Mouse (Mus musculus): Measurements from ENCODE around the gene Lyg1. TPM values are rescaled to one million over a fixed set of nuclear protein-coding genes. Genes with fewer than 3 reads are reported as not detected.
"Not testable (repeated sequence)": the region's sequence is repeated elsewhere in the genome, so short reads cannot be mapped to it uniquely, and the experiment has no call there.

The Lyg1 gene
- total RNA-seq (2021), result not detected
- long read RNA-seq, experiment 1, result 0 reads
- long read RNA-seq, experiment 2, result 0 reads

DNA sequence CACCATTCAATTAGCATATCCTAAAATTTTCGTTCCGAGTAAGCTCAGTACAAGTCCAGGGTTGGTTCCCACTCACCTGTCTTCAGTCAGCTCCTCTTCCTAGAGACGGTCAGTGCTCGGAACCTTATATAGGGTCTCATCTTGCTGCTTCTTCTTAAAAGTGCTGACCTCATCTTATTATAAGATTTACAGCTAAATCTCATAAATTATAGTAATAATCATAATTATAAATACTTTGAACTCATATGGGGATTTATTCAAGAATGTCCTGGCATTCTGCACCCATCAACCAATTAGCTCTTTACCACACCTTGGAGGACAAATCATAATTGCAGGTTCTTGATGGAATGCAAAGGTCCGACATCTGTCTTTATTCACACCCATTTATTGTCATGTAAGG is at the start of gene Lyg1:
Gene Lyg1 (minus strand): TSS at position 101 of the 400 bp plus-strand sequence.
- no peak for DNase-seq

DNA sequence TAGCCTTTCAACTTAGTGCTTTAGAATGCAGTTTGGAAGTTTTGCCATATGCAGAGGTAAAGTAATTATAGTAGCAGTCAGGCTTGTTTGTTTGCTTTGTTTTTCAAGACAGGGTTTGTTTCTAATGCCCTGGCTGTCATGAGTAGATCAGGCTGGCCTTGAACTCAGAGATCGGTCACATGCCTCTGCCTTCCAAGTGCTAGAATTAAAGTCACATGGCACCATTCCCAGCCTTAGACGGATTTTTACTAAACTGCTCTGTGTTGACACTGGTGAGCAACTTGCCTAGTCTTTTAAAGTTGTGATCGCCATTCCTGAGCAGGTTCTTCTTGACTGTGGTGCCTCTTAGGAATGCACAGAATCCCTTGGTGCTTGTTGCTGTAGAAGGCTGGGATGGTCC is 49.2 kb upstream of the Lyg1 start:
- DNase-seq, result no peak

DNA sequence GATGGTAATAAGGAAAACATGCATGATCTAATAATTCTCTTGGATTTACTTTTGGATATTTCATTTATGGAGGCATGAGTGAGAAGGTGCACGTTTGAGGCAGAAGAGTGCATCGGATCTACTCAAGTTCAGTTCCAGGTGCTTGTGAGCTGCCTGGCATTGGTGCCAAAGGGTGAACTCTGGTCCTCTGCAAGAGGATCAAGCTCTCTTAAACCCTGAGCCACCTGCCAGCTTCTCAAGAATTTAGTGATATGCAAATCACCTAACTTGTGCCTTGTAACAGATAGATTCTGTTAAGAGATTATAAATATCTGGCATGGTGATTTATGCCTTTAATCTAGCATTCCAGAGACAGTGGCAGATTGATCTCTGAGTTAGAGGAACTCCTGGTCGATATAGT is 45.5 kb upstream of the Lyg1 start:
- DNase-seq, result no peak

DNA sequence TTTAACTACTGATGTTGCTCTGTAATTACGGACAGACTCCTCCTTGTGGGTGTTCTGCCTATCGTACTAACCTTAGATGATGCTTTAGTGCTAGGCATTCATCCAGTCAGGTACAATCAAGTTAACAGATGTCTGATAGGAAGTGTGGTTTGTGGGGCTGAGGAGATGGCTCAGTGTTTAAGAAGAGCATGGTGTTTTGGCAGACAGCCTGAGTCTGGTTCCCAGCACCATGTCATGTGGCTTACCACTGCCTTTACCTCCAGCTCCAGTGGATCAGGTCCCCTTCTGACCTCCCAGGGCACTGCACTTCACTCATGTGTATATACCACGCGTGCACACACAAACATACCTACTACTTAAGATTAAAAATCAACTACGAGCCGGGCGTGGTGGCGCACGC is 44.4 kb upstream of the Lyg1 start:
- DNase-seq, result no peak

DNA sequence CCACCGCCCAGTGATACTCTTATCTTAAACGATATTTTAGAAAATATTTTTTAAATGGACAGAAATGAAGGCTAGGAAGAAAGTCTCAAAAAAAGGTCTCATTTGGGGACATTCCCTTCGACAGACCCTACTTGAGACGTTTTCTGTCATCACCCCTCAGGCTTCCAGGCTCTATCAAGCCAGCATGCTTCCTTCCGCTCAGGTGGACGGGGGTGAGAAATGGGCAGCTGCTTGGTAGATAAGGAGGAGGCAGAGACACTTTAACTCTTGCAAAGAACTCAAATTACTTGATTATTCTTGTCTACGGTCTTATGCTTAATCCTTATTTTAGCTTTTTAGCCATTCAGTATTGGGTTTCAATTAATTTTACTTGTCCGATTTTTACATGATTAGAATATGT is 43.3 kb upstream of the Lyg1 start:
- no peak for DNase-seq

DNA sequence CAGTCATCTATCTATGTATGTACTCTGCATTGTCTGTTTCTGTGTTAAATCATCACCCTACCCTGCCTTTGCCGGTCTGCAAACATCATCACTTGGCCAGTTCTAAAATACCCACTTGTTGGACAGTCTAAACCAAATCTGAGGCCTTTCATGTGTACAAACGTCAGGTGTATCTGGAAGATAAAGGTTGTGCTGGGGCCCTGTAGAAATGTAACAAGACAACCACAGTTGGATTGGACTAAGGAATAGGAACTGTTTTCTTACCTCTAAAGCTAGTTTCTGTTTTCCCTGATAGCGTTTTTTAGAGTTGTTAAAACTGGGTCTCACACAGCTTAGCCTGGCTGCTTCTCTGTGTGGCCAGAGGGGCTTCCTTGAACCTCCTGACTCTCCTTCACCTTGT is 42.0 kb upstream of the Lyg1 start:
- DNase-seq, result no peak

DNA sequence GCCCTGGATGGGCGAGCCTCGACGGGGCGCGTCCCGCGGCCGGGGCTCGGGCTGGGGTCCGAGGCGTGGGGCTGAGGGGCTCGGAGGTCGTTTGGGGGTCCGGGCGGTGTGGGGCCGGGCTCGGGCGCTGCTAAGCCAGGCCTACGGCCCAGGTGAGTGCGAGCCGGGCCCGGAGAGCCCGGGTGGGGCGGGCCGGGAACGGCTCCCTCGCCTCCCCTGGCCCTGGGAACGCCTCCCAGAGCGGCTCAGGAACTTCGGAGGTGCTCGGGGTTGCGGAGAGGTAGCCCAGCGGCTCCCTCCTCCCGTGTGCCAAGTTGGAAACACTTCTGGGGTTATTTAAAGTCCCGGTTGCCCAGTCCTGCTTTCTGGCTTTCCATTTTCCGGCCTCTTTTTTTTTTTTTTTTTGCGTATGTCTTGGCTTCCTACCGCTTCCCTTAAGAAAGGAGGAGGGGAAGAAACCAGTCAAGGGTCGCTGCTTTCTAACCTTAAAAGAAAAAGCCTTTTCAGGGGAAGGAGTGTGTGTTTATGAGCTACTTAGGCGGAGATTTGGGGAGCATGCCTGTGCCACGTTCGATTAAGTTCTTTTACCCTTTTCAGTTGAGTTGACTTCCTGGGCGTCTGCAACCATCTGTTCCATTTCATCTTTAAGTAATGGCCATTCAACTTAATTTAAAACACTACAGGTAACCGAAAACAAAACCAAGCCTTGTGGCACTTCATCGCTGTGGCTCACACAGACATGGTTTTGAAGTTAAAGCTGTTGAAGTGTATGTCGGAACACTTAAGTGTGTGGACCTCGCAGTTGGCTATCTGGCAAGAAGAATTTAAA is 41.0 kb upstream of the Lyg1 start:
- DNase-seq, result no peak

DNA sequence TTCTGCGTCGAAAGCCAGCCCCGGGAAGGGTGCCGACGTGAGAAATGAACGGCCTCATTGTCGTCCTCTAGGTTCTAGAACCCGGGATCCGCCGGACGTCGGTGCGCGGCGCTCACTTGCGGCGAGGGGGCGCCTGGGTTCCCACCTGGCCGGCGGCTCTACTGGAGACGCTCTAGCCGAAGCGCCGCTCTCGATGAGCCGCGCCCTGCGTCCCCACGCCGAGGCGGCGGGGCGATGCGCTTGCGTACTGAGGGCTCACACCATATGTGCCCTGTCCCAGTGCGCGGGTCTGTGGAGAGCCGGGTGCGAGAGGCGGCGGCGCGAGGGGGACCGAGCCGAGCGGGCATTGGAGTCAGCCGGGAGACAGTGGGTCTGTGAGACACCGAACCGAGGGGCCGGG is 40.3 kb upstream of the Lyg1 start, which contains the start of the genes Txndc9 and Eif5b:
Gene Txndc9 (minus strand): TSS at position 27 of the 400 bp plus-strand sequence.
Gene Eif5b (plus strand): TSS at position 144 of the 400 bp plus-strand sequence.
- peak; percentile 93 for DNase-seq

DNA sequence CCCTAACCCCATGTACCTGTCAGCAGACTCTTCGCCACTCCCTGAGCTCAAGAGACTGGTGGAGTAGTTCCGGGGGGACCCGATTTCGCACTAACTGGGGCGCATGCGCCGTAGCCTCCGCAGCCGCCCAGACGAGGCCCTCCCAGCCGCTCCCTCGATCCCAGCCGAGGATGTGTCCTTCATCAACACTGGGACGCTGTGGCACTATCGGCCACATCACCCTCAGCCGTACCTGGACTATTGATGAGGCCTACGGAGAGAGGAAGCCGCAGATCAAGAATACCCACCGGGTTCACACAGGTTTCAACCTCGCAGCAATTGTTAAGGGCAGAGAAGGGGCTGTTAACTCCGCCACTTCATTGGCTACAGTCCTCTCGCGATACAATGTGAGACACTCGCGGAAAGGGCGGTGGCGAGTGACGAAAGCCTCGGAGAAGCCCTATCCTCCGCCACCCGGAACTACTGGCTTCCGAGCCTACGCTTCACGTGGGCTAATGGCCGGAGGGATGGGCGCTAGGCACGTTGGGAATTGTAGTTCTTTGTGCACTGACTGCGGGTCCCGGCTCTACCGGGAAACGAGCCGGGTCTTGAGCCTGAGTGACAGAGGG is 39.4 kb upstream of the Lyg1 start:
- DNase-seq, result peak; percentile 88

DNA sequence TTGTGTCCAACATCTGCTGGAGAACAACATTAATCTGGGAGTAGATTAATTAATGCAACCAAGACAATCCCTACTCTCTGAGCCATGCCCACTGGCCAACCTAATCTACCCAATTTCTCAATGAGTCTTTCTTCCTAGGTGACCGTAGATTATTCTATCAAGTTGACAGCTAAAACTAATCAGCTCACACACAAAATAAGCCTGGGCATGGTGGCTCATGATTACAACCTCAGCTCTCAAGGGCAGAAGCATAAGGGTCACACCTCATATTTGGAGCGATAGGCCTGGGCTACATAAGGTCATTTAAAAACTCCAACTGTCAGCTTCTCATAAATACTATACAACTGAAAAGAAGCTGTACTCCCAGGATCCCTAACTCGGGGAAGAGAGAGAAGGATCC is 38.7 kb upstream of the Lyg1 start:
- no peak for DNase-seq

DNA sequence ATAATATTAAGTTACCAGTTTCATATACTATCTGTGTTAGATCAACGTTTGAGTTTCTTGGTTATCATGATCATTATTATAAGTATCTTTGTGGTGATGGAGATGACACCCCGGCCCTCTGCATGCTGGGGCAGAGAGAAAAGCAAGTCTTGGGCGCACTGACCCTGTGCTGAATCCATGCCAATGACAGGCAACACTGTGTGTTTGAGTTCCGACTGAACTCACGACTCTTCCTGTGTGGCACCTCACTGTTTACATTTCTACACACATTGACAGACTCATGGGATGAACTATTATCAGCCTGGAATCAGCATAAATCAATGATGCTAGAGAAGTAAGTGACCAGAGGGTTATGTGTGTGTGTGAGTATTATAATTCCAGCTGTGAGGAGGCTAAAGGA is 30.3 kb upstream of the Lyg1 start:
- DNase-seq, result no peak

DNA sequence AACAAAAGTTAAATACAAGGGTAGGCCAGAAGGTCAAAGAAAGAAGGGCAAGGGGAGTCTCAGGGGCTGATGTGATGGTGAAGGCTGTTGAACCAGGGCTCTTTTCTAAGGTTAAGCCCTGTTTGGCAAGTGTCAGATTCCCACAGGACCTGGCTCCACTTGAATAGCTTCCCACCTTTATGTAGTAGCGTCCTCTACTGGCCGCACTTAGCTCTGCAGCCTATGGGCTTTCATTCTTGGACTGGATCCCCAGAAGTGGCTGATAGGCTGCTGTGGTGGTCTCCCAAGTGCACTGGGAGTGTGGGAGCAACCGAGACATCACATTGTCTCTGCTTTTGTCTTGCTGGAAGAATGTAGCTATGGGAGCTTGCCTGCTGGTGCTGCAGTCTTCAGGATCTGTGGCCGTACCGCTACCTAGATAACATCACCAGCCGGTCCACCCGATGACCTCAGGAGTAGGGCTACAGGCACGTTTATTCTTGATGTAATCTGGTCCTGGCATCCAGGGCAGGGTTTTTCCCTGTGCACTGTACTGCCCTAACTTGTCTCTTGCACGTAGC is 28.3 kb upstream of the Lyg1 start:
- no peak for DNase-seq

DNA sequence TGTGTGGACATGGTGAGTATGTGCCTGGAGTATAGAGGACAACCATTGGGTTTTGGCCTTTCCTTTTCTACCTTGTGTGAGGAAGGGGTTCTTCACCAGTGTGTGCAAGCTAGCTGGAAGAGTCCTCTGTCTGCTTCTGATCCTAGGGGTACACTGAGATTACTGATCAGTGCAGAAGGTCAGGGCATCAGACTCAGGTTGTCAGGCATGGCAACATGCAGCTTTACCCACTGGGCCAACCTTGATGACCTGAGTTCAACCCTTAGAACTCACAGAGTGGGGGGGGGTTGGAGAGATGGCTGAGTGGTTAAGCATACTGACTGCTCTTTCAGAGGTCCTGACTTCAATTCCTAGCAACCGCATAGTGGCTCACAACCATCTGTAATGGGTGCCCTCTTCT is 26.8 kb upstream of the Lyg1 start:
- DNase-seq, result no peak

DNA sequence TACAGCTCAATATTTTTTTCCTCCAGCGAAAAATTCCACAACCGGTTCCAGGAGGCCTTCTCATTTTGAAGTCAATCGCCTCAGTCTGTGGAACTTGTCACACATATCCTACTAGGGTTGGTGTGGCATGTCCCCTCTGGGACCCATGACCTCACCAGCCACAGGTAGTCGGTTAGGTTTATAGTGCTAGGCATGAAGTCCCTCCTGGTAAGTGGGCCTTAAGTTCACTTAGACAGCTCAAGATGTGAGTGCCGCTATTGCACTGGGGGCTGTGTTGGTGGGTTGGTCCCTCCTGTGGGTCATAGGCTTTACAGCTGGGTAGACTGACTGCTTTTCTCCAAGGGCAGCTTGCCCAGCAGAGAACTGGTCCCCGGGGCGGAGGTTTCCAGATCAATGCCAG is 19.7 kb upstream of the Lyg1 start:
- no peak for DNase-seq

DNA sequence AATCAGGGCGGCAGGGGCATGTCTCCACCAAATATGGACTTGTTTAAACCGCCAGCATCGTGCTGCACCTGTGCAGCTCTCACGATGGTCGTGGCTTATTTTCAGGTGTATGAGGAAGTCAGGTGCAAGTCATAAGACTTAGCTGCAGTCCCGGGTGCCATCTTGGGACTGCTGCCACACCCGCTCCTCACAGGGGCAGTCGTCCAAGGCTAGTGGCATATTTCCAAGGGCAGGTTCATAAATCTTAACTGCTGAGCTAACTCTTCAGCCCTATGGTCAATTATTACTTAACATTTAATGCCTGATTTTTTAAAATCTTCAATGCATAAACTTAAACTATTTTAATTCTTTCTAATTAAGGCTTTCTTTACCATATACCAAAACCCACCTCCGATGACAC is 19.1 kb upstream of the Lyg1 start:
- DNase-seq, result not testable (repeated sequence)

DNA sequence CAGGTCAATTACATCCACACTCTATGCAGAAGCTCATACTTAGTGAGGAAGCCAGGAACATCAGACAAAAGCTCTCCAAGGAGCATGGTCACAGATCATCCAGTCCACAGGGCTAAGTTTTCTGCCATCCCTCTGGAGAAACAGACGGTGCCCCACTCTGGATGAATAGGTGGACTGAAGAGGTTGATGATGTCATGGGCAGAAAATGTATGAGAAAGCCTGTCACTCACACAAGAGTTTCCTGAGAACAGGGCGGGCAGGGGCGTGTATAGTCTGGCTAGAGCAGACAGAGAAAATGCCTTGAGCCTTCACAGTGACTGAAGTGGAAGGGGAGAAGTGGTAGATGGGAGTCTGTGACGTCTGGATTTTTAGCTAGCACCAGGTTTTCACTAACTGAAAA is 14.0 kb upstream of the Lyg1 start:
- DNase-seq, result no peak

DNA sequence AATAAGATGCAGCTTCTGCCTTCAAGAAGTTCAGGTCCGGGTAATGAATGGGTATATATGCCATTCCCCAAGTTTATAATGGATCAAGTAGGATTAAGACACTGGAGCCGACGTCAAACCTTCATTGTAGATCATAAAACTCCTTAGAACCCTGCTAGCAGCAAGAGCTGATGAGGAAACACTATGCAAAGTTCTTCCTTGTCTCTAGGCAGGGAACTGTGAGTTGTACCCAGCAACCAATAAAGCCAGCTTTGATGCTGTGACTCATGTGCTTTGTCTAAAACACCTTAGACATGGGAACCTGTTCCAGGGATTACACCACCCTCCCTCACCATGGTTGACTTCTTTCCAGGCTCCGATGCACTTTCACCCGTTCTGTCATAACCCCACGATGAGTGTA is 11.2 kb upstream of the Lyg1 start:
- no peak for DNase-seq

DNA sequence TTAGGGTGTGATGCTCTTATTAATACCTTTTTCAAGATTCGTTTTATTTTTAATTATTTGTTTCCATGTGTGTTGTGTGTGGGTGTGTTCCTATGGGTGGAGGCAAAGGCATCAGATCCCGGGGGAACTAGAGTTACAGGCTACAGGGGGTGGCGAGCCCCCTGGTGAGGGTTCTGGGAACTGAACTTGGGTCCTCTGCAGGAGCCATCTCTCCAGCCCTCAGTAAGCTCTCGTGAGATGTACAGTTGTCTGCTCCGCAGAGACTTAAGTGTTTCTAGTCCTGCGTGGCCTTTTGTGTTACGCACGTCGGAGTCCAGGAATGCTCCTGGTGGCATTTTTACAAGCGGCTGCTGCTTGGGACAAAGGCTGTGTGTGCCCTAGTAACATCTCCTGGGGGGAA is 8.0 kb upstream of the Lyg1 start:
- no peak for DNase-seq

DNA sequence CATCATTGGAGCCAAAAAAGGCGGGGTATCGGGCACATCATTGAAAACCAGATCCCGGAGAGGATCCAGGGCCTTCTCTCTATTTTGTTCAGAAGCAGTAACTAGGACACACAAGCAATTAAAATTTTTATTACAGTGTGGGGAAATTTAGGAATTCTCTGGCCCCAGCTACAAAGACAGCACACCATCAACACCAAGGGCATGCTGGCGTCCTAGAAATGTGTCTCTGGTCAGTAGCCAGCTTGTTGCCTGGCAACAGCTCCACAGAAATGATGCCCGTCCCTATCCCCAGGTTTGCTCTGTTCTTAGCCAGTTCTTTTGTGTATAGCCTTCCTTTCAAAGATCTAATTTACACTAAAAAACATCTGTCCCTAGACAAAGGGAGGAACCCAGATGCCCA is 1.9 kb upstream of the Lyg1 start:
- no peak for DNase-seq

DNA sequence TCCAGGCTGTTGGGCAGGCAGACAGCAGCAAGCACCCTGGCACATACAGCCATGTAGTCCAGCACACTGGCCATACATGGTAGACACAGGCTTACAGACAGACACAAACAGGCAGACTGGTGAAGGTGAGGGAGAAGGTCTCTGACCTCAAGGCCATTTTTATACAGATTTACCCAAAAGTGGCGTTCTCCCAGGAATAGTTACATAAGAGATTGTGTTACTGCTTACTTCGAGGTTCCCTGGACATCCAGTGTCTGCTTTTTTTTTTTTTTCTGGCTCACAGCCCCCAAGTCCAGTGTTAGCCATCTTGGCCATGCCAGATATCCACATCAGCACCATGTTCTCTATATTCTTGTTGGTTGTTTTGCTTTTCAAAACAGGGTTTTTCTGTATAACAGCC is 957 bp upstream of the Lyg1 start:
- DNase-seq, result no peak

DNA sequence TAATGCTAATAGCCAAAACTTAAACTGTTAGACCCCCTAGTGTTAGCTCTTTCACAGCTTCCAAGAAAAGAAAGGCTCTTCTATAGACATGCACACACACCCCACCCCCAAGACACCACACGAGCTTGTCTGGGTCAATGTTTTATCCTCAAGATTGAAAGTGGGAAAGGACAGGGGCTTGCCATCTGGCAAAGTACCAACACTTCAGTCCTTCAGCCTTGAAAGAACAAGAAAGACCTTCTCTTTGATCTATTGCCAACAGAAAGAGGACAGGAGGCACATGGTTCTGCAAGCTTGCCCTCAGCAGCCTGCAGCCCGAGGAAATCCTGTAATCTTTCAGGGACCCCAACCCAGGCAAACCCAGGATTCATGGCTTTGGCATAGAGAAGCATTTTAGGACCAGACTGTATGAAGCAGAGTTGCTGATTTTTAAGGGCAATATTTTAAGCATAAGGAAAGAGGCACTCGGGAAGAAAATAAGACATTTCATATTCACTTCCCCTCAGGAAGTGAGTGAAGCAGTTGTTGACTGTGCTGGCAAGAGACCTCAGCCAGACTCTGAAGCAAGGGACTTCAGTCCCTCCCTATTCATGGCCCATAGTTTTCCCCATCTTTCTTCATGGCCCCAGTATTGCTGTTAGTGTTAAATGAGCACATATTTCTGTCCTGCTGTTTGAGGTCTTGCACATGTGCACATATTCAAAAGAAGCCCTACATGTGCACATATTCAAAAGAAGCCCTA is 698 bp downstream of the Lyg1 start:
- DNase-seq, result no peak

DNA sequence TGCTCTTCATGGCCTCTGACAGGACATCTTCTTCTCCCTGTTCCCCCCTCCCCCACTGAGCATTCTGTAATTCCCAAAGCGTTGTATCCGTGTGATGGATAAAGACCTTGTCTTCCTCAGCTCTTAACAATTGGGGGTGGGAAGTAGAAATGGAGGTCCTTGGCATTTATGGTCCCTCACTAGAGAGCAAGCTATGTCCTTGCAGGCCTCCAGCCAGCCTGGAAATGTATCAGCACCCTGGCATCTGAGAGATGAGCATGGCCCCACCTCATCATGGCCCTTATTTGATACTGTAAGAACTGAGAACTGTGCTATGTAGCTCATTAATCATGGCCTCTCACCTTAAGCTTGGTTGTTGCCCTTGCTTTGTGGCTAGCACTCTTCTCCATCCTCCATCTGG is 2.3 kb downstream of the Lyg1 start:
- DNase-seq, result no peak

DNA sequence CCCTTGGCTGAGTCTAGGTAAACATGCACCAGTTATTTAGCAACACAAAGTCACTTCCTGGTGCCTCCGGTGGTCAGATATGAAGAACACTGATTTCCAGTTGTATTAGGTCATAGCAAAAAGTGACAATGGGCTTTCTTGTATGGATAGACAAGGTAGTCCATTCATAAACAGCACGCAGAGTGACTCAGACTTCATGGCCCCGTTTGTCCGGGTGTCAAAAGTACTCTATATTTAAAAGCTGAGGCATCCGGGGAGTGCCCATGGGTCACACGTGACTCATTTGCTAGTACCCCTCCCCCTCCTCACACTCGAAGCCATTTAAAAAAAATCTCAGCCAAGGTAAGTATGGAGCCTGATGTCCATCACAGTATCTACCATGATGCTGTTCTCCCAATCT is 2.8 kb downstream of the Lyg1 start:
- DNase-seq, result no peak

All from gastrocnemius, postnatal 10 days (tissue).